Mouse (Mus musculus) urinary bladder, postnatal 25 days (tissue): Measurements from ENCODE around the gene Ttll8.

Source experiments
- DNase-seq: peaks from one replicate; pipeline ENCODE4 v3.0.0; 2022; ENCODE audit warnings: low spot score

The Ttll8 gene

DNA sequence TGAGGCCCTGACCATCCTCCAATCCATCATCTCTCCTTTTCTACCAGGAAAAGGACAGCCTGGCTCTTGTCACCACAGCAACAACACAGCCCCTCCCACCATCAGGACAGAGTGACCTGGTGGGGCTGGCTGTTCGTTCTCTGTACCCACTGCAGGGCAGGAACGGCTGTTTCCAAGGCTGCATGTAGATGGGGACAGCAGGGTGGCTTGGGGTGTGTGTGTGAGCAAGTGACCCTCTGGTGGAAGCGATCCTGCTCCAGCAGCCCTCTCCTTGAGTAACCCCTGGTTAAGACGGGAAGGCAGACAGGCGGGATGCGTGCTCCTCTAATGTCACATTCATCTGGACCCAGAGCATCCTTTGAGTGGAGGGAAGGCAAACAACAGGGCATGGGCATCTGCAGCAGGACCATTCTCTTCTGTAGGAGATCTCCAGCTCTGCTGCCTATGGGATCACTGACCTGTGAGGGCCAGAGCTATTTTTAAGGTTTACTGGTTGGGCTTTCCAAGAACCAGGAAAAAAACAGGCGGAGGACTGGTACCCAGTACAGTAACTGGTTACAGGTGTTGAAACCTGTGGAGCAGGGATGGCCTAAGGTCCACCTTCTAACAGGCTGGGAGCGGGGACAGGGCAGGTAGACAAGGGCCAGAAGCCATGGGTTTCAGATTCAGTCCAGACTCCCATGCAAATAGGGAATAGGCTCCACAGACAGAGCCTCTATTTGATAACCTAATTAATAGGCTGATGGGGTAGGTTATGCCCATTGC is 94.8 kb downstream of the Ttll8 start:
- no peak for DNase-seq

GRCm38 (mm10) chr15:88858707-88859106 is 95.5 kb downstream of the Ttll8 start:
- no peak for DNase-seq

GRCm38 (mm10) chr15:88858141-88858541 is 96.1 kb downstream of the Ttll8 start:
- no peak for DNase-seq

DNA sequence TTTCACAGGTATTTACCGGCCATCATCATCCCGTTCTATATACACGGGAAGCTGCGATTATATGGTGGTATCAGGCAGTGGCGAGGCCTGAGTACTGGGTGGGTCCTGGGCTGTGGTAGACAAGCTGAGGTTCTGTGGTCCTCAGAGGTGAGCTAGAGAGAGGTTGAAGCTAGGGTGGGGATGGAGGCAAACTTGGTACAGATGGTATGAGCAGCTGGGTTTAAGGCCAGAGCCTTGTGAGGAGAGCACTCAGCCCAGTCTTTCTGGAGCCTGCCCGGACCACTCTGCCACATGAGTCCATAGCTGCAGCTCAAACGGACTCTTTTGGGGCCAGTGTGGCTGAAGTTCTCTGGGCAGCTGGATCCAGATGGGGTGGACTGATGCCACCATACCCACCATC is 96.9 kb downstream of the Ttll8 start:
- no peak for DNase-seq

GRCm38 (mm10) chr15:88856613-88857012 is 97.6 kb downstream of the Ttll8 start:
- no peak for DNase-seq

- DNase-seq = no peak
Measured at GRCm38 (mm10) chr15:88855896-88856417, 98.3 kb downstream of the Ttll8 start.

DNA sequence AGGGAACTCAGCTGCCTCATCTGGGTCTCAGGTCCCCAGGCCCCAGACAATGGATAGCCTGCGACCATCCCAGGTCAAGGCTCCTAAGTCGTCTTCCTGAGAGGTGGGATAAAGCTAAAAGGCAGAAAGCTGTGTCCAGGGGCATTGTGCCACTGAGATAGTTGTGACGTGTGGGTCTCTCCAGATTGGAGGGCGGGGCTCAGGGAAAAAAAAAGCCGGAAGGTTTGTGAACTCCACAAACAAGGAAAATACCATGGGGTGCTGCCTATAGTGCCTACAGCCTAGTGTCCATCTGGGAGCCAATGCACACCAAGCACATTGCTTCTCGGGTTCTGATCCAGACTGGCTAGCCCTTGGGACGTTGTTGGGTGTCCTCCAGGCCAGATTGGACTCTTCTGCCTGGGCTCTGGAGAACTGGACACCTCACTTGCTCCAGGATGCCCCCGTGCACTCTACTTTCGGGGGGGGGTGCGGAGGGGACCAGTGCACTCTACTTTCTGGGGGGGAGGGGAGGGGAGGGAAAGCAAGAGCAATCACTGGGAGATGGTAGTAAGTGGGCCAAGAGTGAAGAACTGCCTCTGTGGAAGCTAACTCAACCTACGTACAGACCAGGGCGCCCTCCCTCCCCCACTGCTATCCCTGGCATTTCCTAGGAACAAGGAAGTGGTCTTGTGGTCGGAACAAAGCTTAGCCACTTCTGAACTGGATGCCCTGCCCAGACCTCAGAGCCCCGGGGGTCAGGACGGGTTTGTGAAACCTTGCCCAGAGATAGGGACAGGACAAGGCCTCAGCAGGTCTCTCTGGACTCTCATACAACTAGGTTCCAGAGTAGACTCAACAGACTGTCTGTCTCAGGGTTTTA is 99.0 kb downstream of the Ttll8 start:
- no peak for DNase-seq

- DNase-seq = no peak
Measured at GRCm38 (mm10) chr15:88854119-88854968, 99.9 kb downstream of the Ttll8 start.

DNA sequence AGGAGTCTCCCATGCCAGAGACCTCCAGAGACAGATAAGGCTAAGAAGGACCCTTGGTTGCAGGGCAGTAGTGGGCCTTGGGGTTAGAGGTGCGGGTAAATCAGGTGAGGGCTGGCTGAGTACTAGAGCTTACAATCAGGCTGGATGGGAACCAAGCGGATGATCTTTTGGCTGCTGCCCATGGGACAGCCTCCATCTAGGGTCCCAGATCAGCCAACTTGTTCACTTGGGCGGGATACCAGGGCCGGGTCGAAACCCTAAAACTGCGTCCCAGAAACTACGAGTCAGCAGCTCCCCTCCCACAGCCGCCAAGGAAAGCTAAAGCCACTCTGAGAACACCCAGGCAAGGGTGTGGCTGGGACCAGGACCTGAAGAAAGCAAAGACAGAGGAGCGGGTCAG is 101.1 kb downstream of the Ttll8 start:
- DNase-seq = no peak

DNA sequence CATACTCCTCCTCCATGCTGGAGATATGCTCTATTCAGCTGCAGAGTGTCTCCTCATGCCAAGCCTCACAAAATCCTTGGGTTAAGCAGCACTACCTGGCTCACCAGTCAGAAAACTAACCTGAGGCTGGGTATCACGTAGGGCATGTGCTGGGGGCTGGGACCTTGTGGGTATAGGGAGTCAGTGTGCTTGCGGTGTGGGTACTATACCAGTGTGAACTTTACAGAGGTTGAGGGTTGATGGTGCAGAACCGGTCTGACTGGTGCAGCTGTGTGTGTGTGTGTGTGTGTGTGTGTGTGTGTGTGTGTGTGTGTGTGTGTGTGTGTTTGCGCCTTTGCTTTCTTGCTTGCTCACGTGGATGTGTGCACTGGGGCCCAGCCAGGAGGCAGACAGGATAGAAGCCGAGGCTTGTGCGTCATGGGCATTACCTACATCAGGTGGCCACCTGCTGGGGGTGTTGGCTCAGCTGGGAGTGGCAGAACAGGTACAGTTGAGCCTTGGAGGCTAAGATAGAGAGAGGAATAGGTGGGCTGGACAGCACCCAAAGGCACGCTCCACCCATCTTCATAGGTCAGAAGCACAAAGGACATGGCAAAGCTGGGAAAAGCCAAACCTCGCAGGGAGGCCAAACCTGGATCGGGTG is 102.6 kb downstream of the Ttll8 start:
- DNase-seq = peak; percentile 43

GRCm38 (mm10) chr15:88851076-88851475 is 103.1 kb downstream of the Ttll8 start:
- no peak for DNase-seq

DNA sequence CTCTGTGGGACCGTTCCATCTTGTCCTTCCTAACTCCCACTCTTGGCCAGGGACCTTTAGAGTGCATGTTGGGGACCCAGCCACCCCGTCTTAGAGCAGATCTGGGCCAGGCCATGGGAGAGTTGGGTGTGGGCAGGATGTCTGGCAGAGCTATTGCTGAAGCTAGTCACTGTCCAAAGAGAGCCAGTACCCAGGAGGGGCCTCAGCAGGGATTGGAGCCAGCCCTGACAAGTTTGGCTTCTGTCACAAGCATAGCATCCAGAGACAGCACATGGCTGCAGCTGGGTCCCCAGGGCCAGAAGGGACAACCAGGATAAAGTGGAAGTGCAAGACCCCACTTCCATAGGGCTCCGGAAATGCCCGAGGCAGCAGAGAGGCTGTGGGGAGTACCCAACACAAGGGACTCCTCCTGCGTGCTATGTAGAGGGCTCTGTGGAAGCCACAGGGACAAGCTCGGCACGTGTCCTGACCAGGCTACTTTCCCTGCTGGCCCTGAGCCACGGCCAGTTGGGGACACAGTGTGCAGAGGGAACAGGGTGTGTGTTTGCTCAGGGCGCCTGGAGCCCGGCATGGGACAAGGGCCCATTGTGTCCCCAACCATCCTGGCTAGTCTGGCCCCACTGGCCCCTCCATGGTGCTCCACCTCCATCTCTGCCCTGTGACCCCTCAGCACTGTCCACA is 103.9 kb downstream of the Ttll8 start:
- peak; percentile 52 for DNase-seq

GRCm38 (mm10) chr15:88849621-88850020 is 104.6 kb downstream of the Ttll8 start:
- DNase-seq = no peak

- DNase-seq = no peak
Measured at GRCm38 (mm10) chr15:88848661-88849060, 105.6 kb downstream of the Ttll8 start.

- DNase-seq = no peak
Measured at GRCm38 (mm10) chr15:88844966-88845365, 109.3 kb downstream of the Ttll8 start.

DNA sequence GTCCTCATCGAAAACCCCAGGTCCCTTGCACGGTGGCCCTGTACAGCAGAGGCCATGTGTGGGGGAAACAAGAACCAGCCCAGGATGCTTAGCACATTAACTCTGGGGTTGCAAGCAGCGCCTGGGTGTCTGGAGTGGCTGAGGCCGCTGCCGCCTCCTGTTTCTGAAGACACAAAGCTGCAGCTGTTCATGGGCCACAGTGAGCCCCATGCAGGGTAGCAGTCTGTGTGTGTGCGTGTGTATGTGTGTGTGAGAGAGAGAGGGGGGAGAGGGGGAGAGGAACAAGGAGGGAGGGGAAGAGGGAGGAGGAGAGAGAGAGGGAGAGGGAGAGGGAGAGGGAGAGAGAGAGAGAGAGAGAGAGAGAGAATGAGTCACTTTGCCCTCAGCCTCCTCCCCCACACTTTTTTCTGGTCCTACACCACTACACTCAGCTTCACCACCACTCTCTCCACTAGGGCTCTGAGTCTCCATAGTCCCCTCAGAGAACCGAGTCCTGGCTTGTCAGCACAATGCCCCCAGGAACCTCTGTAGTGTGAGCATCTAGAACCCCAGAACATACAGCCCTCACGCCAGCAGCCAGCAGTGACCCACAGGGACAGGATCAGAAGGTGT is 110.6 kb downstream of the Ttll8 start:
- DNase-seq = no peak

DNA sequence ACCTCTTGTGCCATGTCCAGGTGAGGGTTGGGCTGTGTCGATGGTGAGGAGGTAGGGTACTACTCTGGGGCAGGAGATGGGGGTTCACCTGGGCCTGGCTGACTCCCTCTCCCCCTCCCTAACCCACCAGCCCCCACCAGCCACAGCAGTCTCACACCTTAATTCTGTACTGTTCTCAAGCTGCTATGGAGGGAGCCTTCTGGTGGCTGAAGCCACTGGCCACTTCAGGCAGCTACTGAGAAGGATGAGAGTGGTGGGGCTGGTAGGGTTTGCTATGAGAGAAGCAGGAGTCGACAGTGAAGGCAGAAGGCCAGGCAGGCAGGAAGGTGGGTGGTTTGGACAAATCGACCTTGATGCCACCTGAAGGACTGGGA is 111.9 kb downstream of the Ttll8 start:
- DNase-seq = no peak

DNA sequence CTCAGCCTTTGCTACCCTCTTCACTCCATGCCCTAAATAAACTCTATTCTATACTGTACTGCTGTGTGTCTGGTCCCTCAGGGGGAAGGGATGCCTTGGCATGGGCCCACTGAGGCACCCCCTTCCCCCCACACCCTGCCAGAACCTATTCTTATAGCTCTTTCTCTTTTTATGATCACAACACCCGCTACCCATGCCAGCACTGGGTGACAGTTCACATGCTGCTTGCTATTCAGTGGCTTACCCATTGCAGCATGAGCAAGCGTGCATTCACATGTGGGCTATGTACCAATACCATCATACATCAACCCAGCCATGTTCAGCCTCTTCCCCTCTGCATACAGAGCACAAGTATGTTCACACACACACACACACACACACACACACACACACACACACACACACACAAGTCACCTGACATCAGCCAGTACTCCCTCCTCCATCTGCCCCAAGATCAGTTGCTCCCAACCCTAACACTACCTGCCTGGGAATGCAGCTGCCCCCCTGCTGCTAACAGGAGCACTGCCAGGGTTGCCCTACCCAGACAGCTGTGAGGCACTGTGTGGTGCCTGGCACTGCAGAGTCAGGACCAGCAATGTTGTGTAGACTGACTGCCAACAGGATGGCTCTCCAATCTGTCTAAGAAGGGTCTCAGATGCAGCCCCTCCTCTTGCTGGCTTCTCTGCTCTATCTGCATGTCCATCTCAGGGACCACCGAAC is 112.5 kb downstream of the Ttll8 start:
- DNase-seq = no peak

- DNase-seq = no peak
Measured at GRCm38 (mm10) chr15:88841160-88841559, 113.1 kb downstream of the Ttll8 start.
